Mouse (Mus musculus) effector memory CD4-positive, alpha-beta T cell, adult 7 months (primary cell): ENCODE measurements around the gene Pth1r. TPM values are rescaled to one million over a fixed set of nuclear protein-coding genes. Genes with fewer than 3 reads are reported as not detected.

ENCODE experiments used
- polyA plus RNA-seq: library from polyadenylated mRNA; unstranded; fragments of 100-300 nt; shearing (Covaris generic); gene quantifications from one replicate; pipeline ENCODE4 v1.2.1, GENCODE M21; 2017

Pth1r gene
- 0.34 TPM for polyA plus RNA-seq

DNA sequence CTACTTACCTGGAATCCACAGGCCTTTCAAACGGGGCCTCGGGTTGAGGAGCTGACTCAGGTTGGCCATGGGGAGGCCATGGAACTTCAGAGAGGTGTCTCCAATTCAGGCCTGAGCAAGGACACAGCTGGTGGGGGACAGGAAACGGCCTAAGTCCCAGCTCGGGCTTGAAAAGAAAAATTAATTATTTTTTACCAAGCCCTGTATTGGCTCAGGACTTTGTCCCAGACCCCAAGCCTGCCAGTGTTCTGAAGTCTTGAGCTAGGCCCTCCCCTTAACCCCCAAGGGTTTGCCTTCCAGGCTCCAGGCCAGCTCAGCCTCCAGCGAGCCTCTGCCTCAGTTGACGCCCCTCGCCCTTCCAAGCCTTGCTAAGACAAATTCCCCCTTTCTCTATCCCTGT, at the start of gene Pth1r:
Pth1r (minus strand) TSS at position 185 of the 400 bp plus-strand sequence.

DNA sequence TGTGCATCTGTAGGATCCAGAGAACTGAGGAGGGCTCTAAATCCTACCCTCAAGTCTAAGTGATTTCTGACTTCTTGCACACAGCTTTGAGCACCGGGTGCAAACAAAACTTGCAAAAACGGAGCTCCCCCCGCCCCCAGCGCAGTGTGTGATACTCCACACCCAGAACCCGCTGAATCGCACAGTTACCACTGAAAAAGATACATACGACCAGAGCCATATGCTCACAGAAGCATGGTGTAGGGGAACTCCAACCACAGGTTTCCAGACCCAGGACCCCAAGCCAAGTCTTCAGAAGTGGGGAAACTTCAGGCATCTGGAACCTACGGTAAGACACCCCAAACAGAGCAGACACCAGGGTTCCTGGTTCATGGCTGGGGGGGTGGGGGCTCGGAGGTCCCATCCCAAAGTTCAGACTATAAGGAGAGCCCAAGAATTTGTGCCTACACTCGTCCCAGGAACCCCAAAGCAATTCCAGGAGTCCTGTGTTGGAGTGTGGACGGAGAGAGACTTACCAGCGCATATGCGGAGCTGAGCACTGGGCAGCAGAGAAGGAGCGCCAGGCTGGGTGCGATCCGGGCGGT, 5.1 kb downstream of the Pth1r start, which contains the start of gene Myl3:
Myl3 (plus strand) TSS at position 151 of the 584 bp plus-strand sequence.

Other genes with a start within 250 kb of the Pth1r start
- 30.7 TPM for gene Setd2, start 214.5 kb downstream of the Pth1r start, polyA plus RNA-seq
- 2.5 TPM for gene Nradd, start 122.7 kb downstream of the Pth1r start, polyA plus RNA-seq
- 86.4 TPM for gene Nbeal2, start 93.0 kb downstream of the Pth1r start, polyA plus RNA-seq
- gene Ccdc12, start 90.6 kb downstream of the Pth1r start, polyA plus RNA-seq = 200 TPM
- not detected for gene Myl3, start 5.3 kb downstream of the Pth1r start, polyA plus RNA-seq
- gene Prss42, start 51.0 kb upstream of the Pth1r start, polyA plus RNA-seq = not detected
- gene Prss44, start 66.8 kb upstream of the Pth1r start, polyA plus RNA-seq = 0.91 TPM
- gene Prss43, start 79.5 kb upstream of the Pth1r start, polyA plus RNA-seq = 0.38 TPM
- not detected for gene Prss45, start 87.4 kb upstream of the Pth1r start, polyA plus RNA-seq
- not detected for gene Prss46, start 97.4 kb upstream of the Pth1r start, polyA plus RNA-seq
- gene Prss50, start 110.8 kb upstream of the Pth1r start, polyA plus RNA-seq = not detected
- gene Als2cl, start 132.7 kb upstream of the Pth1r start, polyA plus RNA-seq = 21.2 TPM
- 0.79 TPM for gene Tmie, start 133.0 kb upstream of the Pth1r start, polyA plus RNA-seq
- not detected for gene Fam240a, start 169.7 kb upstream of the Pth1r start, polyA plus RNA-seq
- gene Tdgf1, start 199.0 kb upstream of the Pth1r start, polyA plus RNA-seq = 0.88 TPM
- not detected for gene Lrrc2, start 204.4 kb upstream of the Pth1r start, polyA plus RNA-seq
- gene Rtp3, start 243.4 kb upstream of the Pth1r start, polyA plus RNA-seq = not detected